Mouse (Mus musculus): ENCODE results near the gene Slc34a1.
"Not testable (repeated sequence)": the region's sequence is repeated elsewhere in the genome, so short reads cannot be mapped to it uniquely, and the experiment has no call there.

The Slc34a1 gene

DNA sequence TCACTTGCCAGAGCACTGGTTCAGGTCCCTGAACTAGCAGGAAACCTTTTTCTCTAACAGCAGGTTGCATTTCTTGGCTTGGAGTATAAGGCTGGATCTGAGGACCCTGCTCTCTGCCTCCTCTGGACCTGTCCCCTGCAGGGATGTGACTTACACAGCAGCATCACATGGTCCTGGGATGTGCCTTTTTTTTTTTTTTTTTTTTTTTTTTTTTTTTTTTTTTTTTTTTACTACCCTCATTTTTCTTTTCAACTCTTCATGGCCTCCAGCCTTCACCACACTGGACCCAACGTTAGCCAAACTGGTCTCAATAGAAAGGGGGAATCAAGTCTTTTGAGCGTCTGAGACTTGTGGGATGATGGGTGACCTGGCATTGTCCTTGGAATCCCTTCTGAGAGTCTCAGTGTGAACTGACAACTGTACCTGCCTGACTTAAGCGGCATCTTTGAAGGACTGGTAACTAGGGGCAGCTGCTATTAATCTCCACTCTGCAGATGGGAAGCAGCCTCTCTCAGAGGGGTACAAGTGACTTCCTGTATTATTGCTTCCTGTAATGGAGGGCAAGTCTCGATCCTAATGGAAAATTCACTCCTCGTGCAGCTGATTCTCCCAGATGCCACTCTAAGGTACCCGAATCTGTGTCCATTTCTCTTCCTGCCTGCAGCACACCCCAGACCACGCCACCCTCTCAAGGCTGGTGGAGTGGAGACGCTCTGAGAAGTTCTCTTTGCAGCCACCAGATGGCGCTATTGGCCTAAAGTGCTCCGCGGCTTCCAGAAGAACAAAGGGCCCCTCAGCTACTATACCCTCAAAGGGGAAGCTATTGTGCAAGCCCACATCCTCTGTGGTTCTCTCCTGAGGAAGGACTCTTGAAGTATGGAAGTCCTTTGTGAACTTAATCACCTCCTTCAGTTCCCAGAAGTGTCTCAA, 7.1 kb downstream of the Slc34a1 start:
- DNase-seq (ENCODE audit: low read depth, low spot score): peak; percentile 92

DNA sequence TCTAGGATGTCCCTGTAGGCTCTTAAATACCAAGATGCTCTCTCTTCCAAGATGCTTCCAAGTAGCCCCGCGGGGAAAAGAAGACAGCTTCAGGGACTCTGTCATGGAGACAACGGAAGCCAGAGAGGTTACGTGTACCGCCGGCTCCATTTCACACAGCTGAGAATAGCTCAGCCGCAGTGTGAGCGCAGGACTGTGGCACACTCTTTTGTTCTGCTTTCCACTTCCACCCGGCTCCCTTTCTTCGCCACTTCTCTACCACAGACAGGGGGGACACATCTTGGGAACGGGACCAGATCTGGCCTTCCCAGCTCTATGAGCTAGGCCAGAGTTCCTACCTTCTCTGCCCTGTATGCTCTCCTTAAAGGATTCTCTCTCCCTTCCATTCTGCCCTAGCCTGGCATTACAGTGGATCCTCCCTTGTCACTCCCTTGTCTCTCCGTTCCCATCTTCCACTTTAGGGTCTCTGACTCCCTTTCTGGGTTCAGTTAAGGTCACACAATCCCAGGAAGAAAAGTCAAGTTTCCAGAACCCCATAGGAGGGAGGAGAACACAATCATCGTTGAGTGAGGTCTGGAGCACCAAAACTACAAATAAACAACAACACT, 7.9 kb downstream of the Slc34a1 start:
- DNase-seq (ENCODE audit: low read depth, low spot score): no peak

DNA sequence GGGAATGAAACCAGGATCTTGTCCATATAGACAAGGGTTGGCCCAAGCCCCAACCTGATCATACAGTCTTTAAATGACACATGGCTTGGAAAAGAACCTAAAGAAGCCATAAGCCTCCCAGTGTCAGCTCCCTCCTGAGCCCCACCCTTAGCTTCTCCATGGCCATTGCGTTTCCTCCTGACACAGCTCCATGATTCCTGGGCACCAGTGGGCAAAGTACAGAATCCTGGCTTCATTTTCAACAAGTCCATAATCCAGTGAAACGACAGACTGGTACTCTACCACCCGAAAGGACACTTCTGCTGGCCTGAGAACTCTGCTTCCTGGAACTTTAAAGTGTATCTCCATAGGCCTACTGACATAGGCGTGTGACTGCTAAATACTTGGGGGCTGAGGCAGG, 9.4 kb downstream of the Slc34a1 start:
- no peak for DNase-seq (ENCODE audit: low read depth, low spot score)

DNA sequence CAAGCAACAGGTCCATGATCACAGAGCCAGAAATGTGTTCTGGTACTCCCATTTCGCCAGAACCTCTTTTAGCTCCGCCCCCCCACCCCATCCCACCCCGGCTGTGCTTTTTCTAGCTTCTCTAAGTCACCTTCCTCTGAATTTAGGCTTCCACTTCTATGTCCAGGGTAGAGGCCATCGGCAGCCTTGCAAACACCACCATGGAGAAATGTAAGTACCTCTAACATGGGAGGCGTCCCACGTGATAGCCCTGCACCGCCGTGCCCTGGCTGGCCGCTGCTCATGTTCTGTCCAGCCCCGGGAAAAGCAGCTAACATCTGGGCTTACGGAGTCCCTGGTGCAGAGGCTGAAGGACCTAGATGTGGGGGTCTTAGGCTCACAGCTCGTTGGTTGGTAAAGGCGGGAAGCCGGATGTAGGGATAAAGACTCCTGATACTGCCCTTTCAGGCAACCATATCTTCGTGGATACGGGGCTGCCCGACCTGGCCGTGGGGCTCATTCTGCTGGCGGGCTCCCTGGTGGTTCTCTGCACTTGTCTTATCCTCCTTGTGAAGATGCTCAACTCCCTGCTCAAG, 10.6 kb downstream of the Slc34a1 start:
- no peak for DNase-seq (ENCODE audit: low read depth, low spot score)

DNA sequence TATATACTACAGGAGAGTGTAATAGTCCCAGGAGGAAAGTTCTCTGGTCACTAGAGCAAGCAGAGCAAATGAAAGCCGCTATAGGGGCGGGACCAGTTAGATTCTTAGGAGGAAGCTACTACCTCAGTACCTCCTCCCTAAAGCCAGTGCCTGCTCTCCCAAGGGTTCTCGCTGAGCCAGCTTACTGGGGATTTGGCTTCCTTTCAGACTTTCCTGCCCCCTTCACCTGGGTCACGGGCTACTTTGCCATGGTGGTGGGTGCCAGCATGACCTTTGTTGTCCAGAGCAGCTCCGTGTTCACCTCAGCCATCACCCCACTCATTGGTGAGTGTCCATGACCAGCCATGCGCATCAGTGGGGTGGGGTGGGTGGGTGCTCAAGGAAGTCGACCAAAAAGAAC, 13.8 kb downstream of the Slc34a1 start:
- no peak for DNase-seq (ENCODE audit: low read depth, low spot score)

DNA sequence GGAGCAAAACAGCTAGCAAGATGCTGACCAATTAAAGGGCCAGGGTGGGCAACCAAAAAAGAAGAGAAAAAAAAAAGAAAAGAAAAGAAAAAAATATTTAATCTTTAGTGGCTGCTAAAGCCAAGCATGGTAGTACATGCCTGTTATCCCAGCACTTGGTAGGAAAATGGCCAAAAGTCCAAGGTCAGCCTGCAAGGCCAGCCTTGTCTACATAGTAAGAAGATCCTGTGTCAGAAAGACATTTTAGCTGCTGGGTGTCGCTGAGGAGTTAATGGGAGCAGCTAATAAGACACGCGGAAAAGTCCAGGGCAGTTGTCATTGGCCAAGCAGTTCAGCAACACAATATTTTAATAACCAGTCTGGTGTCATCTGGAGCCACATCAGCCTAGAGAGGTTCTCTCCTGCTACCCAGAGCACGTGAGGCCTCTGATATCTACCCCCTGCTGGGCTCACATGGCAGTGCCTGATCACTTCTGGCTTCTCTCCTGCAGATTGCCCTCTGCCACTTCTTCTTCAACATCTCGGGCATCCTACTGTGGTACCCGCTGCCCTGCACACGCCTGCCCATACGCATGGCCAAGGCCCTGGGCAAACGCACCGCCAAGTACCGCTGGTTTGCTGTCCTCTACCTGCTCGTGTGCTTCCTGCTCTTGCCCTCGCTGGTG, 14.8 kb downstream of the Slc34a1 start:
- no peak for DNase-seq (ENCODE audit: low read depth, low spot score)

DNA sequence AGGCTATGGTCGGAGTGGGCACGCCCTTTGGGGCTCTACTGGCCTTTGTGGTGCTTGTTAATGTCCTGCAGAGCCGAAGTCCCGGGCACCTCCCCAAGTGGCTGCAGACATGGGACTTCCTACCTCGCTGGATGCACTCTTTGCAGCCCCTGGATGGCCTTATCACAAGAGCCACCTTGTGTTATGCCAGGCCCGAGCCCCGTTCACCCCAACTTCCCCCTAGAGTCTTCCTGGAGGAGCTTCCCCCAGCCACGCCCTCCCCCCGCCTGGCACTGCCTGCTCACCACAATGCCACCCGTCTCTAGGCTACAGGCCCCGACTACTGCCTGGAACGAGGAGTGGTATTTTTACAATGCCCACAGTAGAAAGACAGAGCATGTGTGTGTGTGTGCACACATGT, 15.3 kb downstream of the Slc34a1 start:
- DNase-seq (ENCODE audit: low read depth, low spot score): no peak

DNA sequence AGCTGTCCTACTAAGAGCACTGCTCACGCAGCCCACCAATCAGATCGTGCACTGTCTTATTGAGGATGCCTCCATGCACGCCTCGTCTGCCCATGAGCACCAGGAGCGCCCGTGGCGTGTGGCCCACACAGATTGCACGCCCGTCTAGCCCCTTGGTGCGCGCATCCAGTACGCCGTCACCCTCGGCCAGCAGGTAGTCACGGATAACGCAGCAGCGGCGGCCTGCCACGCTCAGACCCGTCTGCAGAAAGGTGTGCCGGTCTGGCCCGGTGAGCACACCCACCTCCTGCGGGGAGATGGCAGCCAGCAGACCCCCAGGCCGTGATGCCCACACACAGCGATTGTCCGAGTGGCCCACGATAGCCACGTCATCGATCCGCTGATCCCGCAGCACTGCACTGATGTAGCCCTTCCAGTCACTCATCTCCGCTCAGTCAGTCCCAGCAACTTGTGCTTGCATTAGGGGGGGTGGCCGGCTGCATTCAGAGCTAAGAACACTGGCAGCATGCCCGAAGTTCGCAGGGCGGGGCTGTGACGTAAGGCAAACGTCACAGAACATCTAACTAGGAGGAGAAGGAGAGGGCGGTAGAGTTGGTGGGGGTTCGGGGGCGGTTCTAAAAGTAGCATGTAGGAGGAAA, 16.9 kb downstream of the Slc34a1 start, which contains the start of gene Pfn3:
Gene Pfn3, minus strand, starts transcription at position 490 of the 638 bp plus-strand sequence.
- DNase-seq (ENCODE audit: low read depth, low spot score): peak; percentile 63

DNA sequence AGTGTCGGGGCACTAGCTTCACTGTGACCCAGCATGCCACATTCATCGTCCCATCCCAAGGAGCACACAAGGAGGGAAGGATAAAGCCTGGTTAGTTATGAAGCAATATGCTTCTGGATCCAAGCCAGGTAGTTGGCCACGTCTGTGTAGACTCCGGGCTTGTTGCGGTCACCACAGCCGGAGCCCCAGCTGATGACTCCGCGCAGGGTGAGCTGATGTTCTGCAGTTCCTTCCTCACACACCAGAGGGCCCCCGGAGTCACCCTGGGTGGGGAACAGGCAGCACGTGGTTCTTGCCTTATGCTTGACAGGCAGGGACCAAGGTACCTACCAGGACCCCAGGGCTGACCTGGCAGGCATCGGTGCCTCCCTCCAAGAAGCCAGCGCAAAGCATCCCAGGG, 20.0 kb downstream of the Slc34a1 start:
- DNase-seq (ENCODE audit: low read depth, low spot score): peak; percentile 79

DNA sequence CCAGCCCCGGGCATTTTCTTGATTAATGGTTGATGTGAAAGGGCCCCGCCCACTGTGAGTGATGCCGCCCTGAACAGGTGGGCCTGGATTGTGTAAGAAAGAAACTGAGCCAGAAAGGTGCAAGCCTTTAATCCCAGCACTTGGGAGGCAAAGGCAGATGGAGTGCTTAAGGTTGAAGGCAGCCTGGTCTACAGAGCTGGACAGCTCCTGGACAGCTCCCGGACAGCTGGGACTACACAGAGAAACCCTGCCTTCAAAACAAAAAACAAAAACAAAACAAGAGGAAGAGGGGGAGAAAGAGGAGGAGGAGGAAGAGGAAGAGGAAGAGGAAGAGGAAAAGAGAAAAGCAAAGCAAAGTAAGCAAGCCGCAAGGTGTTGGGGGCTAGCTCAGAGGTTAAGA, 21.2 kb downstream of the Slc34a1 start:
- DNase-seq (ENCODE audit: low read depth, low spot score): no peak

DNA sequence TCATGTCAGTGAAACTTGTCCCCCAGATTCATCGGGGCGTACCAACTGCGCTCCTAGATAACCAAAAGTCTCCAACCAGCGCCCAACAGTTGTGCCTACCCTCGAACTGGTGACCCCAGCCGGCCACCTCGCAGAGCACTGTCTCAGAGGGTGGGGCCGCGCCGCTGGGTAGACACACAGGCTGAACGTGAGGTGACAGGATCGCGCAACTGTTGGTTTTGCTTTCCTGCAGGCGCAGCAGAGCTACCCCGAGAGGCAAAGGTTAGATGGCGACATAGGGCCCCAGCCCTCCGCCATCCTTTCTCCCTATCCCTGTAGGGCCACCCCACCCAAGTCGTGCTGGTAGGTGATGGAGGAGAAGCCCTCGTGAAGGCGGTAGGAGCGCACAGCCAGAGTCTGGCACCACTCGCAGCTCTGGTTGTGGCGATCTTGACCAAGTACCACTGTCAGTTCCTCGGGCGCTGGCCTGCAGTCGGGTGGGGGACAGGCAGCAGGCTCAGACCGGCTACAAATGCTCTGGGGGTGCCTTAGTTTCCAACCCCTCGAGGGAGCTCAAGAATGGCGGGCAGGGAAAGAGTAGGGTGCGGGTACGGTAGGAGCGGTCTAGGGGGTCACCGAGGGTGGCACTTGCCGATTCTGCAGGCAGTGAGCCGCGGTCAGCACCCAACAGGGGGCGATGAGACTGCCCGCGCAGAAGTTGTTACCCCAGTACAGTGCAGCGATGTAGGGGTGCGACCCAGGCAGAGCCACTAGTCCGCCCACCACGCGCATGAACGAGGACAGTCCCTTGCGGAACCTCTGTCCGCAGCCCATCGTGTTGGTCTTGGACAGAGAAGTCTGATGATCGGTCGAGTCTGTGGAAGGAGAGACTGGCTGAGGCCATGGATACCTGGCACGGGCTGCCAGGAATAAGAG, 22.3 kb downstream of the Slc34a1 start:
- no peak for DNase-seq (ENCODE audit: low read depth, low spot score)

DNA sequence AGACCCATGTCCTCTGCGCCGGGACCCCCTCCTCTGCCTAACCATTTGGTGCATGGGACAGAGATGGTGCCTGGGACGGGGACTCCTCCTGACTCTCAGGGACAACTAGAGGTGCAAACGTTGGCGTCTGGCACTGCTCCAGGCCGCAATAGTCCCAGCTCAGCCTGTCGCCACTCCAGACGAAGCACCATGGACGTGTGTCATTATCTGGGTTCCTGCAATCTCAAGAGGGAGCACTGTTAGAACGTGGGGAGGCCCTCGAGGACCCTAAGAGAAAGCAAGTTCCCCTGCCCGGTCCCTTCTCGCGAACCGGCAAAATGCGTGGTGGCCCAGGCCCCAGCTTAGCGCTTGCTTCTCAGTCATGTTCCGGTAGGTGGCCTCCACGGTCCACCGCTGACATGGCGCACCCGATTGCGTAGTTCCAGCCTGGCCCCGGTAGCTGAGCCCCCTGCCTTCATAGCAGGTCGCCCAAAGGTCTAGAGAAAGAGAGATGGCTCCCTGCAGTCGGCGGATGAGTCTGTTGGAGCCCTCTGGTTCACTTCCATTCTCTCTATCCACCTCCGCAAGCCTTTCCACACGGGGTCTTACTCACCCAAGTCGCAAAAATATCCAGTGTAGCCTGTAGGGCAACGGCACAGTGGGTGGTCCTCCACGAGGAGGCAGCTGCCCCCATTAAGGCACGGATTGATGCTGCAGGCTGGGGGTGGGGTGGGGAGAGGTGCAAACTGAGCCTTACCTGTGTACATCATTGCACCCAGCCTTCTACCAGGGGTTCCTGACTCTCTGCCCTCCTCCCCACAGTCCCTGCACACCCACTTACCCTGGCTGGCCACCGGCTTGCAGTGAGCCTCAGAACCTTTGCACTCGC, 23.2 kb downstream of the Slc34a1 start:
- DNase-seq (ENCODE audit: low read depth, low spot score): peak; percentile 41

DNA sequence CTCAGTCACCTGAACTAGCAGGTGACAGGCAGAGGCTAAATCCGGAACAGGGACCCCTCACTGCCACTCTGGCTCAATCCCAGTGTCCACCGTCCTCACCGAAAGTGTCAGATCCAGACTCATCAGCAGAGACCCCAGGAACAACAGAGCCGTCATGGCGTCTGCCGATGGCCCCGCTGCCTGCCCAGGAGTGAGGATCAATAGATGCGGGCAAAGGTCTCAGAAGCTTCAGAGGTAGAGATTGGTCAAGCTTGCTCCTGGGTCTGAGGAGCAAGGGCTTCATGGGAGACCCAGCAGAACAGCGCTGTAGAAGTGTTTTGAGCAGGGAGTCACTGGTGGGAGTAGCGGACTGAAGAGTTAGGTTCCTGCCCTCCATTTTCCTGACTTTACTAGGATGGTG, 28.6 kb downstream of the Slc34a1 start, which contains the start of gene F12:
Gene F12, minus strand, starts transcription at position 181 of the 400 bp plus-strand sequence.
- DNase-seq (ENCODE audit: low read depth, low spot score): no peak

DNA sequence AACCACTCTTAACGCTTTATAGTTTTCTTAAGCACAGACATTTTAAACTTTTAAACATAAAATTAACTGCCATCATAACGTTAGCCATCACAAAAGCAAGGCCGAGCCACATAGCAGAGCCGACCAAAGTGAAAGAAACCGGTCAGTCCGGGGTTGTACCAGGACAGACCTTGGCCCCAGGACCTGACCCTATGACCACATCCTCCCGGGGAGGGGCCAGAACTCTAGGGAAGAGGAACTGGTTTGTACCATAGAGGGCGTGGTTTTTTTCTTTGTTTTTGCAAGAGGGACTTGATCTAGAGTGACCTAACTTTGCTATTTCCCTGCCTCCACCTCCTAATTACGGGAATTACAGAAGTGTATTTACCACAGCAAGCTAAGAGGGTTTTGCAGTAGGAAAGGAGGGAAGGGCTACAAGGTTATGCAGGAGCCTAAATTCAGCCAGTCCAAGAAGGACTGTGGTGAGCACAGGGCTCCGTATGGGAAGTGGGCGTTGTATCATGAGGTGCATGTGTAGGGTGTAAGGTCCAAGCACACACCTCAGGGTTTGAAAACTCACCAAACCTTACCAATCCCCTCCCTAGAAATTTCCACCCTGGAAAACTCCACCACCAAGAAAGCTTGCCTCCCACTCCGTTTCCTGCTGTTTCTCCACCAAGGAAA, 31.4 kb downstream of the Slc34a1 start:
- DNase-seq (ENCODE audit: low read depth, low spot score): no peak

DNA sequence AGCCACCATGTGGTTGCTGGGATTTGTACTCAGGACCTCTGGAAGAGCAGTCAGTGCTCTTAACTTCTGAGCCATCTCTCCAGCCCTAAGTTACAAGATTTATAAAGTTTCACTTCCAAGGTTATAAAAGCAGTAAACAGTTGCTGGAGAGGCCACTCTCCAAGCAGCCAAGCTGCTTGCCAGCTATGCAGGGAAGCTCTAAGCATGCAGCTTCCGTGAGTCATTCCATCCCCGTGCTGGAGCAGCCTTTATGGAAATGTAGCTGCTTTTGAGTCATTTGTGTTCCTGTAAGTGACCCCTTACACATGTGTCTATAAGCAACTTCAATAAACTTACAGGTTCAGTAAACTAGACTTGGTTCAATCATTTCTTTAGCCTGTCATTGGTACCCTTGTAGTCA, 32.6 kb downstream of the Slc34a1 start:
- DNase-seq (ENCODE audit: low read depth, low spot score): no peak

DNA sequence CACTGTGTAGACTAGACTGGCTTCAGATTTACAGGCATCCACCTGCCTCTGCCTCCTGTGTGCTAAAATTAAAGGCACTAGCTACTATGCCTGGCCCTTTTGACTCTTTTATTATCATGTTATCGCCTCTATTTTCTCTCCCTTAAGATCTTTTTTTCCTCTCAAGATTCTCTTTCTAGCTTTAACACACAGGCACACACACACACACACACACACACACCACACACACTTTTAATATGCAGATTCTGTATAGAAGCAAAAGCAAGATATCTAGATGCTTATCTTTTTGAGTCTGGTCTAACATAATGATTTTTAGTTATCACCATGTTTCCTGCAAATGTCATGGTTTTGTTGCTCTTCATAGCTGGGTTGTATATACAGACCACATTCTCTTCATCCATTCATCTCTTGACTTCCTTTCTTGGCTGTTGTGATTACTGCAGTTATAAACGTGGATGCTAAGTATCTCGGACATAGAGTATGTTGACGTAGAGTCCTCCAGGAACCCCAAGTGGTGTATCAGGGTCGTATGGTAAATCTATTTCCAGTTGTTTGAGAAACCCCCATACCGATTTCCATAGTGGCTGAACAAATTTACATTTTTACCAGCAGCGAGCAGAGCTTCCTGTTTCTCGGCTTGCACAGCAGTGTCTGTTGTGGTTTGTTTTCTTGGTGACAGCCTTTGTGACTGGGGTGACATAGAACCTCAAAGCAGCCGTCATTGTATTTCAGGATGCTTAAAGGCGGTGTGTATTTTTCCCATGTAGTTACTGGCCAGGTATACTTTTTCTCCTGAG, 34.1 kb downstream of the Slc34a1 start:
- no peak for DNase-seq (ENCODE audit: low read depth, low spot score)

DNA sequence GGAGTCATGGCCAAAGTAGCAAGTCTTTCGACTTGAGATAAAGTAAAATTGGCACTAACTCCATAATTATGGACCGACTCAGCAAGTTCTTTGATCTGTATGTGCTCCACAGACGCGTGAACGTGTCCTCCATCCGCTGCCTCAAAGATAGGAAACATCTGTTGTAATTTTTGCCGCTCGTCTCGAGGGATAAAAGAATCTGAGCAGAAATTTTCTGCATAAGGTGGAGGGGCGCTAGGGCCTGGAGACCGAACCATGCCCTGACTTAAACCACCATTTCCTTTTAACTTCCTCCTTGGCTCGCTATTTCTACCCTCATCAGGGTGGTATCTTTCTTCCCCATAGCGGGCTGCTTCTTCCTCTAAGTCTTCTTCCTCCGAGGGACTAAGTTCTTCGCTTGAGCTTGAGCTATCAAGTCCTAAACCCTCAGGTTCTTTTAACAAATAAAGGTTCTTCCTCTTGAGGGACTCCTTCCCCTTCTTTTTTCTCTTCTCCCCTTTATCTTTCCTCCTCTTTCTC, 39.2 kb downstream of the Slc34a1 start:
- not testable (repeated sequence) for DNase-seq (ENCODE audit: low read depth, low spot score)

DNA sequence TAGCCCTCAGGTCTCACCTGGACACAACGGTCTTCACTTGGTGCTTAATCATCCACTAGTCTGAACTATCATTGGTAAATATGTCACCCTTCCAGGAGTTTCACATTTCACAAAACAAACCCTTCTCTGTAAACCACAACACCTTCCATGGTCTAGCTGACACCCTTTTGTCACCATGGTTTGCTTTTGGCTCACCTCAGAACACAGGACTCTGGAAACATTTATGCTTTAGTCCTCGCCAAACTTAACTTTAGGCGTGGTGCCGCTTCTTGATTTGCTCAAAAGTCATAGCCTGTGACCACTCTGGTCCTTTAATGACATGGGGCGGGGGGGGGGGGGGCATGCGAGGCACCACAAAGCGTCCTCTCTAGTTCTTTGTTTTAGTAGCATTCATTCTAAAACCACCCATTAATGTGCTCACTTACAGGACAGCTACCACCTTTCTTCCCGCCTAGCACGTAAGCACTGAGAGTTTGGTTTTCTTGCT, 45.9 kb downstream of the Slc34a1 start:
- no peak for DNase-seq (ENCODE audit: low read depth, low spot score)

Measured in forelimb bud, embryonic 11.5 days (tissue).